Mouse (Mus musculus): ENCODE measurements around the gene Adcy7.

Adcy7 gene

GRCm38 (mm10) chr8:88272231-88273050, at the start of gene Adcy7:
Gene Adcy7, plus strand, starts transcription at chr8:88272403.
- peak; percentile 79 to 80 for DNase-seq

GRCm38 (mm10) chr8:88225358-88225757, 46.8 kb upstream of the Adcy7 start:
- DNase-seq: no peak

- DNase-seq: no peak
These were observed 44.4 kb upstream of the Adcy7 start for GRCm38 (mm10) chr8:88227851-88228250.

GRCm38 (mm10) chr8:88228286-88228685, 43.9 kb upstream of the Adcy7 start:
- DNase-seq: no peak

GRCm38 (mm10) chr8:88228800-88229199, 43.4 kb upstream of the Adcy7 start:
- no peak for DNase-seq

- no peak for DNase-seq
These were observed 35.5 kb upstream of the Adcy7 start for GRCm38 (mm10) chr8:88236666-88237065.

- no peak for DNase-seq
These were observed 34.6 kb upstream of the Adcy7 start for GRCm38 (mm10) chr8:88237606-88238005.

GRCm38 (mm10) chr8:88239277-88239676, 32.9 kb upstream of the Adcy7 start:
- DNase-seq: no peak

GRCm38 (mm10) chr8:88241871-88242270, 30.3 kb upstream of the Adcy7 start:
- DNase-seq: no peak

GRCm38 (mm10) chr8:88244298-88244697, 27.9 kb upstream of the Adcy7 start:
- DNase-seq: peak; percentile 55 to 78

GRCm38 (mm10) chr8:88252791-88253190, 19.4 kb upstream of the Adcy7 start:
- DNase-seq: peak; percentile 51 to 70

GRCm38 (mm10) chr8:88254957-88255356, 17.2 kb upstream of the Adcy7 start:
- DNase-seq: no peak

- no peak for DNase-seq
These were observed 14.2 kb upstream of the Adcy7 start for GRCm38 (mm10) chr8:88258024-88258423.

GRCm38 (mm10) chr8:88258544-88258943, 13.7 kb upstream of the Adcy7 start:
- no peak for DNase-seq

GRCm38 (mm10) chr8:88260466-88260980, 11.7 kb upstream of the Adcy7 start:
- no peak for DNase-seq

GRCm38 (mm10) chr8:88262831-88263635, 9.2 kb upstream of the Adcy7 start:
- DNase-seq: no peak

GRCm38 (mm10) chr8:88265511-88265910, 6.7 kb upstream of the Adcy7 start:
- no peak for DNase-seq

- DNase-seq: peak; percentile 89 to 92
These were observed 5.9 kb upstream of the Adcy7 start for GRCm38 (mm10) chr8:88266170-88266800.

- DNase-seq: peak in 1 of 2 experiments; percentile 51
These were observed 5.3 kb upstream of the Adcy7 start for GRCm38 (mm10) chr8:88266801-88267403.

- DNase-seq: no peak
These were observed 2.9 kb upstream of the Adcy7 start for GRCm38 (mm10) chr8:88269107-88269875.

- DNase-seq: no peak
These were observed 2.1 kb upstream of the Adcy7 start for GRCm38 (mm10) chr8:88270086-88270485.

- DNase-seq: no peak
These were observed 838 bp downstream of the Adcy7 start for GRCm38 (mm10) chr8:88273051-88273430.

Data from lung, postnatal 4 days (tissue).